Mouse (Mus musculus): ENCODE data around the gene Ciao2a. TPM values are rescaled to one million over a fixed set of nuclear protein-coding genes. Genes with fewer than 3 reads are reported as not detected.
A peak's percentile ranks its signal among the peaks of the same experiment; 100 is the strongest.

Gene Ciao2a
- polyA plus RNA-seq, 1 experiment: 5.3 TPM

- Histone ChIP-seq H3K36me3 (ENCODE audit: control insufficient read depth, insufficient read depth, low read length) (no peaks in the 10 kb centered on the region), H3K4me1 (ENCODE audit: control insufficient read depth, insufficient read depth, insufficient read length, low read length) (peaks cover 28% of the 10 kb centered on the region), H3K4me3 (ENCODE audit: low read depth, low read length) (no peak overlapping the region), H3K27me3 (ENCODE audit: control insufficient read depth, insufficient read depth, low read length) (no peaks in the 10 kb centered on the region), H3K27ac (ENCODE audit: insufficient read depth, low read depth, low read length) (peak overlapping the region; percentile 30; the same call in 1 of the 2 replicates)
- 55% methylated on average over 3 of the region's 3 CpGs for WGBS
- TF ChIP-seq CTCF (IDR thresholded peaks at IDR 0.05; ENCODE audit: extremely low read depth, insufficient read length, insufficient replicate concordance, low read depth, low read length): no peak
- no peak for TF ChIP-seq POLR2A (IDR thresholded peaks at IDR 0.05; ENCODE audit: low read depth, low read length)
Measured at GRCm38 (mm10) chr9:66183023-66183422, 56.6 kb downstream of the Ciao2a start.

GRCm38 (mm10) chr9:66184572-66184971 is 58.2 kb downstream of the Ciao2a start:
- peak overlapping the region; percentile 71 for H3K27ac ChIP-seq (ENCODE audit: insufficient read depth, low read depth, low read length)
- 82% methylated on average over 5 of the region's 5 CpGs for WGBS
- H3K4me3 ChIP-seq (ENCODE audit: low read depth, low read length): no peak overlapping the region

GRCm38 (mm10) chr9:66186426-66186825 is 60.0 kb downstream of the Ciao2a start:
- 29% methylated on average over 6 of the region's 6 CpGs for WGBS
- no peak overlapping the region for H3K4me3 ChIP-seq (ENCODE audit: low read depth, low read length)
- H3K27me3 ChIP-seq (ENCODE audit: control insufficient read depth, insufficient read depth, low read length): no peaks in the 10 kb centered on the region
- no peaks in the 10 kb centered on the region for H3K36me3 ChIP-seq (ENCODE audit: control insufficient read depth, insufficient read depth, low read length)
- TF ChIP-seq CTCF (IDR thresholded peaks at IDR 0.05; ENCODE audit: extremely low read depth, insufficient read length, insufficient replicate concordance, low read depth, low read length) (no peak), POLR2A (IDR thresholded peaks at IDR 0.05; ENCODE audit: low read depth, low read length) (no peak)
- peaks cover 24% of the 10 kb centered on the region for H3K4me1 ChIP-seq (ENCODE audit: control insufficient read depth, insufficient read depth, insufficient read length, low read length)
- H3K27ac ChIP-seq (ENCODE audit: insufficient read depth, low read depth, low read length): no peak overlapping the region

More at GRCm38 (mm10) chr9:66184572-66184971, 58.2 kb downstream of the Ciao2a start:
- TF ChIP-seq CTCF (IDR thresholded peaks at IDR 0.05; ENCODE audit: extremely low read depth, insufficient read length, insufficient replicate concordance, low read depth, low read length) (no peak), POLR2A (IDR thresholded peaks at IDR 0.05; ENCODE audit: low read depth, low read length) (no peak)
- Histone ChIP-seq H3K36me3 (ENCODE audit: control insufficient read depth, insufficient read depth, low read length) (no peaks in the 10 kb centered on the region), H3K4me1 (ENCODE audit: control insufficient read depth, insufficient read depth, insufficient read length, low read length) (peaks cover 28% of the 10 kb centered on the region), H3K27me3 (ENCODE audit: control insufficient read depth, insufficient read depth, low read length) (no peaks in the 10 kb centered on the region)

Other genes starting within 250 kb of the Ciao2a start
- gene Pclaf, start 236.4 kb upstream of the Ciao2a start, polyA plus RNA-seq (2012; rRNA removed): 1.2 and 1.9 TPM in 2 replicates
- gene Trip4, start 217.8 kb upstream of the Ciao2a start, polyA plus RNA-seq (2012; rRNA removed): 1.6 and 3.3 TPM in 2 replicates
- 1.5 and 3.2 TPM in 2 replicates for gene Csnk1g1, start 217.7 kb upstream of the Ciao2a start, polyA plus RNA-seq (2012; rRNA removed)
- gene Ppib, start 66.4 kb upstream of the Ciao2a start, polyA plus RNA-seq (2012; rRNA removed): 117 and 144 TPM in 2 replicates
- gene Snx22, start 56.9 kb upstream of the Ciao2a start, polyA plus RNA-seq (2012; rRNA removed): 0.61 and 0.91 TPM in 2 replicates
- gene Snx1, start within 50 bp of the Ciao2a start, polyA plus RNA-seq (2012; rRNA removed): 15.1 and 32.2 TPM in 2 replicates
- gene Dapk2, start 31.6 kb downstream of the Ciao2a start, polyA plus RNA-seq (2012; rRNA removed): 5.6 and 8.2 TPM in 2 replicates
- gene Herc1, start 223.8 kb downstream of the Ciao2a start, polyA plus RNA-seq (2012; rRNA removed): 4.3 and 9.3 TPM in 2 replicates

All from small intestine, adult 2 months (tissue).